Mouse (Mus musculus) G1E (cell line): ENCODE data around the gene Wnk2.

Experiments used
- CTCF ChIP-seq: IDR thresholded peaks from 2 replicates; pipeline ENCODE4 v1.5.1; 2012; ENCODE audit warnings: low read depth, low read length, inconsistent platforms, mixed read lengths
- GATA1 ChIP-seq: IDR thresholded peaks from 2 replicates; pipeline ENCODE4 v1.6.1; 2012; ENCODE audit warnings: borderline replicate concordance, low read length, inconsistent platforms, mixed read lengths
- GATA2 ChIP-seq: IDR thresholded peaks from 2 replicates; pipeline ENCODE4 v1.6.1; 2012; ENCODE audit warnings: low read depth, low read length, inconsistent platforms, borderline replicate concordance
- POLR2AphosphoS5 ChIP-seq: IDR thresholded peaks from 2 replicates; pipeline ENCODE4 v1.6.1; 2012; ENCODE audit warnings: low read depth, low read length, inconsistent platforms; ENCODE audit not compliant: insufficient replicate concordance
- TAL1 ChIP-seq: conservative IDR thresholded peaks from 2 replicates; pipeline ENCODE4 v1.6.1; 2012; ENCODE audit warnings: low read depth, low read length, inconsistent platforms, mixed read lengths

DNA sequence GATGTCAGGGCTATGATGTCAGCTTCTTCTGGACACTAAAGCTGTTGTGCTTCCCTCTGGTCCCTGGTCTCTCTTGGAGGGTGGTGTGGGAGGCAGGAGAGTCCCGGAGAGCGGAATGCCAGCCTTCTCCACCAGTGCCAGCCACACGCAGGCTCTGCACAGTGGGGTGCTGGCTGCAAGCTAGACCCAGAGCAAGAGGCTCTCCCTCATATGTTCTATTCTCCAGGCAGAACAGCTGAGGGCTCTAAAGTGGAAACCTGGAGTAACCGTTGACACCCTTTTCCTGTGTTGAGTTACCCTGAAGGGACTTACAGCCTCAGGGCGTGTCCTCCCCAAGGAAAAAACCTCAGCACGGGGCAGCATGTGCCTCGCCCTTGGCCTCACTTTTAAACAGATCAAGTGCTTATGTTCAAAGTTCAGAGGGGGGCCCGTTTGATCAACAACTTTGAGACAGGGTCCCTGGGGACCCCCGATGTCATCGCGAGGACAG lies 39.0 kb upstream of the Wnk2 start:
- no peak for TF ChIP-seq CTCF
- no peak for TF ChIP-seq GATA1
- no peak for TF ChIP-seq POLR2AphosphoS5
- no peak for TF ChIP-seq TAL1
- no peak for TF ChIP-seq GATA2
